Comparison of ENCODE assay signal across 23 mouse cellular contexts in the genomic region with DNA sequence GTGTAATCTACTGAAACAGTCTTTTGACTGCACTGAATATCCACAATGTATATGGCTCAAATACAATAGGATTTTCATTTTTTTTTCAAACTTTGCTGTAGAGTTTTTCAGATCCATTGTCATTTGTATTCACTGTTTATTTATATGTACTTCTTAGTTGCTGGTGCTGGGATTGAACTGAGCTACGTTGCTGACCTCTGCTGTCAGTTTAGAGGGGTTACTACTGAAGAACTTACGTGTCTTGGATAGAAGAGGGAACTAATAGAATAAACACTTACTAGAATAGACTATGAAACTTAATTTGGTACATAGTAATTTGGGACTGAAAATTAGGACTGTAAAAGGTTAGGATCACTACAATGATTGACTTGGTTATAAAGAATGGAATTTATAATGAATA. TPM values are rescaled to one million over a fixed set of nuclear protein-coding genes. Genes with fewer than 3 reads are reported as not detected.
DNase-seq lines count a peak whose midpoint lies in the region; ATAC-seq and TF ChIP-seq lines count a peak whose summit lies in the region.
"Had no signal": no experiment of that assay in that cellular context is flagged by ENCODE, and none has a peak within 500 bp of the region (broad histone marks: within the 10 kb centered on the region; RNA-seq: fewer than 3 reads in every experiment).

No protein-coding gene starts in this region.

- DNase-seq in 416B (ENCODE audit: low read depth) (peak; percentile 62), MN1 (ENCODE audit: low spot score) (peak; percentile 29)
- DNase-seq in cerebellum, postnatal 36 days, result no peak
- DNase-seq in embryo, embryonic 11 days, result no peak
- DNase-seq: adrenal gland, postnatal 10 days; cerebellum, adult 8-10 months; forebrain, postnatal 0 days; gastrocnemius, postnatal 25 days; heart, adult 18-20 months; heart, postnatal 4 days; liver, postnatal 0 days; lung, postnatal 10 days; thymus, postnatal 14 days had no signal

- H3K36me3 ChIP-seq in intestine, postnatal 0 days (ENCODE audit: control insufficient read depth, insufficient read depth), result peaks cover 45% of the 10 kb centered on the region
- H3K36me3 ChIP-seq in intestine, embryonic 16.5 days (ENCODE audit: control insufficient read depth, insufficient read depth, low read length), result peaks cover 3% of the 10 kb centered on the region; the same call in 1 of the 2 replicates

- no peak overlapping the region for H3K9ac ChIP-seq in intestine, postnatal 0 days (ENCODE audit: low read depth, low read length)
- H3K9ac ChIP-seq in intestine, embryonic 16.5 days (ENCODE audit: low read depth, low read length), result no peak overlapping the region
- H3K9ac ChIP-seq: forebrain, postnatal 0 days; heart, embryonic 13.5 days; hindbrain, embryonic 15.5 days; intestine, embryonic 15.5 days; kidney, embryonic 15.5 days; liver, postnatal 0 days; midbrain, embryonic 12.5 days had no signal

- H3K9me3 ChIP-seq in intestine, postnatal 0 days (ENCODE audit: control insufficient read depth), result no peaks in the 10 kb centered on the region
- no peaks in the 10 kb centered on the region for H3K9me3 ChIP-seq in intestine, embryonic 16.5 days (ENCODE audit: control insufficient read depth, low read length)
- H3K9me3 ChIP-seq: embryonic facial prominence, embryonic 10.5 days; G1E; heart, embryonic 13.5 days; hindbrain, embryonic 15.5 days; intestine, embryonic 15.5 days; kidney, embryonic 15.5 days; midbrain, embryonic 12.5 days had no signal

- H3K27me3 ChIP-seq in intestine, postnatal 0 days (replicated peaks; ENCODE audit: control insufficient read depth, insufficient read depth, low read length), result no peaks in the 10 kb centered on the region
- no peaks in the 10 kb centered on the region for H3K27me3 ChIP-seq in intestine, embryonic 16.5 days (replicated peaks; ENCODE audit: control insufficient read depth, insufficient read depth, low read length)
- H3K27me3 ChIP-seq: heart, embryonic 13.5 days; hindbrain, embryonic 15.5 days; intestine, embryonic 15.5 days; kidney, embryonic 15.5 days; midbrain, embryonic 12.5 days had no signal

- no peaks in the 10 kb centered on the region for H3K4me1 ChIP-seq in intestine, postnatal 0 days (replicated peaks; ENCODE audit: control insufficient read depth, insufficient read depth, low read length)
- H3K4me1 ChIP-seq in intestine, embryonic 16.5 days (ENCODE audit: control insufficient read depth, insufficient read depth, low read length), result no peaks in the 10 kb centered on the region
- H3K4me1 ChIP-seq: embryonic facial prominence, embryonic 10.5 days; intestine, embryonic 15.5 days had no signal

- H3K4me2 ChIP-seq in intestine, postnatal 0 days (replicated peaks; ENCODE audit: low read depth), result no peak overlapping the region
- no peak overlapping the region for H3K4me2 ChIP-seq in intestine, embryonic 16.5 days (ENCODE audit: low read depth, low read length)
- H3K4me2 ChIP-seq: heart, embryonic 13.5 days; hindbrain, embryonic 15.5 days; intestine, embryonic 15.5 days; kidney, embryonic 15.5 days; midbrain, embryonic 12.5 days had no signal

- 63% methylated on average over 2 of the region's 2 CpGs for WGBS in intestine, postnatal 0 days
- WGBS in intestine, embryonic 16.5 days, result 59% methylated on average over 2 of the region's 2 CpGs

- ATAC-seq in intestine, postnatal 0 days, result no peak
- ATAC-seq in intestine, embryonic 16.5 days, result no peak
- ATAC-seq in megakaryocyte progenitor cell, adult 5-6 weeks (replicated peaks; ENCODE audit: poor library complexity), result peak; percentile 54; the same call in 1 of the 2 replicates
- ATAC-seq: forebrain, postnatal 0 days; intestine, embryonic 15.5 days; liver, postnatal 0 days had no signal

- H3K27ac ChIP-seq in intestine, postnatal 0 days (ENCODE audit: low read depth, low read length), result no peak overlapping the region
- H3K27ac ChIP-seq in intestine, embryonic 16.5 days (ENCODE audit: low read length), result no peak overlapping the region
- H3K27ac ChIP-seq: embryonic facial prominence, embryonic 10.5 days; heart, embryonic 13.5 days; hindbrain, embryonic 15.5 days; intestine, embryonic 15.5 days; kidney, embryonic 15.5 days; midbrain, embryonic 12.5 days had no signal

- peak; percentile 13; the same call in 1 of the 2 replicates for TF ChIP-seq CTCF in intestine, postnatal 0 days (IDR thresholded peaks at IDR 0.05; ENCODE audit: low read depth)

- H3K4me3 ChIP-seq in intestine, postnatal 0 days (ENCODE audit: low read depth, low read length), result no peak overlapping the region
- no peak overlapping the region for H3K4me3 ChIP-seq in intestine, embryonic 16.5 days (ENCODE audit: low read length)
- H3K4me3 ChIP-seq: embryonic facial prominence, embryonic 10.5 days; heart, embryonic 13.5 days; hindbrain, embryonic 15.5 days; intestine, embryonic 15.5 days; kidney, embryonic 15.5 days; midbrain, embryonic 12.5 days had no signal

RNA-seq across cellular contexts. Expression of a gene that starts 8.8 kb away (rescaled TPM):
- 40.4 and 44.5 TPM in 2 replicates for polyA plus RNA-seq in intestine, postnatal 0 days (2015; fragmentation: Nextera tagmentation; extraction: Ambion mirVana)
- 65.1 and 71.2 TPM in 2 replicates for polyA plus RNA-seq in intestine, embryonic 16.5 days (2015; fragmentation: Nextera tagmentation; extraction: Ambion mirVana)
- total RNA-seq in megakaryocyte progenitor cell, adult 5-6 weeks (2015), result 116 and 118 TPM in 2 replicates
- total RNA-seq in megakaryocyte progenitor cell, adult 5-6 weeks (2017), result 80.2 and 104 TPM in 2 replicates

RNA-seq across cellular contexts. Expression of a gene that starts 24.9 kb away (rescaled TPM):
- 3.5 and 3.6 TPM in 2 replicates for polyA plus RNA-seq in intestine, postnatal 0 days (2015; fragmentation: Nextera tagmentation; extraction: Ambion mirVana)
- polyA plus RNA-seq in intestine, embryonic 16.5 days (2015; fragmentation: Nextera tagmentation; extraction: Ambion mirVana), result 5.6 and 5.8 TPM in 2 replicates
- total RNA-seq in megakaryocyte progenitor cell, adult 5-6 weeks (2015), result 16.5 and 17.9 TPM in 2 replicates
- total RNA-seq in megakaryocyte progenitor cell, adult 5-6 weeks (2017), result 10.2 and 19.5 TPM in 2 replicates

Comparison
In these comparisons a context has a peak if more than half of its experiments do, and no peak if none do; other contexts are left out.
1. DNase-seq: peak in 416B (single experiment) and MN1 (single experiment); none in cerebellum, postnatal 36 days (0 of 2) and embryo, embryonic 11 days (single experiment).